Mouse (Mus musculus): ENCODE data around the gene Mbnl2.

Mbnl2 gene

DNA sequence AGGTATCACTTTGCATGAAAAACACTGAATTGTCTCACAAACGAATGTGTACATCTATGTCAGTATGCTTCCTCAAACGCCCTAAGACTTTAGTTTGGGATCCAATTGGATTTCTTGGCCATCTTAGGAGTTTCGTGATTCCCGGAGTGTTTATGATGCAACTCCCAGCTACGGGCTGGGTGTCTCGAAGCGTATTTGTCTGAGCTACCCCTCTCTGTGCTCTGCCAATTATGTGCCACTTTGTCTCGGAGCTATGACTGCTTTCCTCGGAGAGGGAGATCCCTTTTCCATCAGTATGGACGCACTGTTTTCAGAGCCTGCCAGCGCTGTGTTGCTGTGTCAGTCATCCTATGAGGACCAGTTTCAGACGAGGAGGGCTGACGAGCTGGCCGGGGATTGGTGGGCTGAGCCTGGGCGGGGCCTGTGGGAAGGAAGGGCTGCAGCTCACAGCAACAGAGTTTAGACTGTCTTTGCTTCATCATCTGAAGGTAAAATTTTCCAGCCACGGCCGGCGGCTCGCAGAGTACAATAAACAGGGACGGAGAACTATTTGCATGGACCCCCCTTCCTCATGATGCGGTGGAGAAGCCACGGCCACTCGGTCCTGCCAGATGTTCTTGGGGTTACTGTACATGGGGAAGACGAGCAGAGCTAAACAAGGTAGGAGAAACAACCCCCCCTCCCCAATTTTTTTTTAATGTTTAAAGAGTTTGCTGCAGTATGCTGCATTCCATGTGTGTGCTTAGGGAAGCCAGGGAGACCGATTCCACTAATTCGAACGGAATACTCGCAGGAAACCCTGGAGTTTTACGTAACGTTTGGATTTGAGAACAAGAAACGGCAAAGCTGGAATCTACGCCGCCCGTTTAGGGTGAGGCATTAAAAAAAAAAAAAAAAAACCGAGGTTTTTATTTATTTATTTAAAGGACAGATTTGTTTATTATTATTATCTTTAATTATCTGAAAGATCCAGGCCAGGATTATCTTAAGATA, at the start of gene Mbnl2:
Gene Mbnl2, plus strand, starts transcription at position 424 of the 993 bp plus-strand sequence.
- DNase-seq: peak; percentile 95

DNA sequence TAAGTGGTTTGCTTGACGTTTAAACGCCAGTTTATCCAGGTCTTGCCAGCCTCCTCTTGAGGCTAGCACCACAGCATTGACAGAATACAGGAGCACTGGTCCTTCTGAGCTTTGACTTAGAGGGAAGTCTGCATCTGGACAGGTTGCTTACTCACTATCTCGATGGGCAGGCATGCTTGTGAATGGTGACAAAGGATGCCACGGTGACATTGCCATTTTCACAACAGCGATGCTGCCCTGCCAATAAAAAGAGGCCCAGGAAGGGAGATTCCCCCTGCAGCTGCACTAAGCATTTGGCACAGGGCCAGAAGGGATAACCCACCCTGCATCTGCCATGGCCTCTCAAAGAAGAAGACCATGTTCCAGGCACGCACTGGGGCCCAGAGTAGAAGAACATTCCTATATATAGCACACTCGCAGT, 43.4 kb upstream of the Mbnl2 start:
- peak; percentile 10 for DNase-seq

DNA sequence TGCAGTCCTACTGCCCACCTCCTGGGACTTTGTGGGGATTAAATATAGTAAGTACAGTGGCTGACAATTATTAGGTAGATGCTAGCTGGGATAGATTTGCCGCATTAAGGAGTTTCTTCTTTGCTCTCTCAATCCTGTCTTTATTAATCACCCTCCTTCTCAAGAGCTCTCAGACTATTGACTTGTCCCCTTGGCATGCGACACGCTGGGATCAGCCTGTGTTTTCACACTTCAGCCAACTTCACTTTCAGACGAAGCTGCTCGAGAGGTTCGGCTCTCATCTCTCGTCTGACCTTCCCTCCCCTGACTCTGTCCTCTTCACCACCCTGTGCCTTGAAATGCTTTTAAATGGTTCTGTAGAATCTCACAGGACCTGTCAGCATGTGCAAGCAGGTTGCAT, 39.9 kb upstream of the Mbnl2 start:
- DNase-seq: no peak

DNA sequence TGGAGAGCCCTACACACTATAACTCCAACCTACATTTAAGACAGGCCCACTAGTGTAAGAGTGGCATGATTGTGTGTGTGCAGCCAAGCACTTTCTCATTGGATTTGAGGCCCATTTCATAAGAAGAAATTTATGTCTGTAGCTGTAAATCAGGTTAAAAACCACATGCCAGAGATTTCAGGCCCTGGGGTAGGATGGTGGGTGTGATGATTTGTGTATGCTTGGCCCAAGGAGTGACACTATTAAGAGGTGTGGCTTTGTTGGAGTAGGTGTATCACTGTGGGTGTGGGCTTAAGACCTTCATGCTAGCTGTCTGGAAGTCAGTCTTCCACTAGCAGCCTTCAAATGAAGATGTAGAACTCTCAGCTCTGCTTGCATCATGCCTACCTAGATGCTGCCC, 37.0 kb upstream of the Mbnl2 start:
- DNase-seq: no peak

DNA sequence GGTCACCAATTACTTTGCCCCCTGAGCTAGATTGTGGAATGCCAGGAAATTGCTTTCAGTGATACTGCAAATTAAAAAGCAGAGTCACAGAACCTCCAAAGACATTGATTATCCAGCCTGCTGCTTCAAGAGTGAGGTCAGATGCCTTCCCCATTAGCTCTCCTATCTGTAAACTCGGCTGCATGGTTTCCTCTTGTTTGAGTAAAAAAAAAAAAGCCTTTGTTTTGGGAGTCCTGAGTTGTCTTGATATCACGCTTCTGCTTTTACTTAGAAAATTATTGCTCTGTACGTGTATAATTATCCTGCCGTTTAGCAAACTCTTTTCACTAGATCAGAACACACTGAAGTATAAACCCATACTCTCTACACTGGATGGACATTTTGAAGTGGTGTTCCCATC, 35.3 kb upstream of the Mbnl2 start:
- DNase-seq: no peak

DNA sequence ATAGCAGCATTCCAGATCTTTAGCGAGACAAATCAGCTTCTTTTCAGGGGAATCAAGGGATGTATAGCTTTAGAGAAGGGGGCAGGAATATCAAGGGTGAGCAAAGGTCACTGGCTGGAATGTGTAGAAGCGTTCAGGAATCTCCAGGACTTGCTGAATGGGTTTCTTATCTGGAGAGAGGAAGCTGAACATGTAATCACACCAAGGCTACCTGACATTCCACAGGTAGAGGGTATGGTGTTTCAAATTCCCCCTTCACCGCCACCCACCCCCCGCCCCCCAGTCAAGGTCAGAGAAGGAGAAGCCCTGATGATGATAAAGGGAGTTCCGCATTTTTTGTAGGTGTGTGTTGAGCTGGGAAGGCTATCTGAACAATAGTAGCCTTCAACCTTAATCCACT, 32.8 kb upstream of the Mbnl2 start:
- no peak for DNase-seq

DNA sequence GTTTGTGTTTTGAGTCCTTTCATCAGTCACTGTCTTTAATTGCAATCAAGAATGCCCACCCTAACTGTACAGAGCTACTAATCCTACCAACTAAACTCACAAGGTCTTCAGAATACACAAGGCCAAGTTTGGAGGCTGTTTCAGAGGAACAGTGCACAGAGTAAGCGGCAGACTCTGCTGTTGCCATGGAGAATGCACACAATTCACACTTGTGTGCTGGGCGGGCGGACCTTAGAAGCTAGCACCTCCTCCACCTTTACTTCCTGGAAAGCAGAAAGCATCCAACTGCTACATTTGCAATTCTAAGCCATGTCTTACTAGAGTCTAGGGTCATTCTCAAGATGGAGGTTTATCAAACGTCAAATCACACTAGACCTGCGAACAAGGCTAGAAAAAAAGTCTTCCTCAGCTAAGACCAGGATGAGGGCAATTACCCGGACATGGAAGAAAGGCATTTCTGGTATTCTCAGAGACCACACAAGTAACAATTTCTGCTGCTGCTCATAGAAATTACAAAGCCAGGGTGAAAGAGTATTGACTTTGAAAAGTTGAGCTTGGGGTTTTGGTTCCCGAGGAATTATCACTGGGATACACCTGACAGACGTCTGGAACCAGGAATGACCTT, 30.3 kb upstream of the Mbnl2 start:
- no peak for DNase-seq

DNA sequence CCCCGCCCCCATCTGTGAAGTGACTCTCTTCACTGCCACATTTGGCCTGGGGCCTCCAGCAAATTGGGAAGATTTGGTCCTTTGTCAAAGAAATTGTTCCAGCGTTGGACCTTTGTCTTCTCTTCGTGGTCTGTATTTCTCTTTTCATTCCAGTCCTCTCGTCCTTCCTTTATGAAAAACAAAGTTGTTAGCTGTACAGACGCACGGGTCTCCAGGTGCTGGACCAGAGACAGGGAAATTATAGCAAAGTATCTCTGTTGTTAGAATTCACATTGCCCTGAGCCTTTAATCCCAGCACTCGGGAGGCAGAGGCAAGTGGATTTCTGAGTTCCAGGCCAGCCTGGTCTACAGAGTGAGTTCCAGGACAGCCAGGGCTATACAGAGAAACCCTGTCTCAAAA, 22.1 kb upstream of the Mbnl2 start:
- DNase-seq: no peak

DNA sequence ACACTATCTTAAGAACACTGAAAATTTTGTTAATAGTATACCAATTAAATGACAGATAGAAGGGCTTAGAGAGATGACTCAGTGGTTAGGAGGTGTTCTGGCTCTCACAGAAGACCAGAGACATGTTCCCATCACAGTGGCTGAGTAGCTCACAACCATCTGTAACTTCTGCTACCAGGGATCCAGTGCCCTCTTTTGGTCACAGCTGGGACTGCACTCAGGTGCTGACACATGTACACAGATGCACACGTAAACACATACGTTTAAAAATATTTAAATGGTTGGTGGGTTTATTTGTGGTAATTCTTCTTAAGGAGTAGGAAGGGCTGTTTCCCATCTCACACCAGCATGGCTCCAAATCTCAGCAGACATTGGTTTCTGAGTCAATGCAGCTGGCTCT, 19.3 kb upstream of the Mbnl2 start:
- no peak for DNase-seq

DNA sequence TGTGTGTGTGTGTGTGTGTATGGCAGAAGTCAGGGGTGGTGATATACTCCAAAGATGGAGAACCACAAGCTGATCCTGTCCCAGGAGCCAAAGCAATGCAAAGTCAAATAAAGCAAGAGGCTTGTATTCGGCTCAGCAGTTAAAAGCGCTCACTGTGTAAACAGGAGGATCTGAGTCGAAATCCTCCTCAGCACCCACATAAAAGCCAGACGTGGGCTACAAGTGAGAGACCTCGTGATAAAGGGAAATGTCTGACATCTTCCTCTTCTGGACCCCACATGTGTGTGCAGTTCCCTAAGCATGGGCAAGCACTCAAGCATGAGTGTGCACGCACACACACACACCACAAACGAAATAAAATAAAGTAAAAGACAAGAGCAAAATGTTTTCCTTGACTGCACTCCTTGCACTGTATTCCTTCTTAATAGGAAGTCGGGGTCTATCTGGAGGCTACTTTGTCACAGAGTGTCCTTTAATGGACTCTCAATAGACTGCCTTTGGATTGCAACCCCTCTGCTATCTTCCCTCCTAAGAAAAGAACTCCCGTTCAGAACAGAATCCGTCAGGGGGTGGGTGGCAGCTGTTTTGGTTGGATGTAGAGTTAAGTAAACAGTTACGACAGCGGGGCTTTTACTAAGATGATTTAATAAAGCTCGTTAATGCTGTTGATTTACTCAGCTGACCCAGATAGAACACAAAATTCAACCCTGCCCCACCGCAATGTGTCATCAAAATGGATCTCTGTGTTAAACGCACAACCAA, 18.7 kb upstream of the Mbnl2 start:
- DNase-seq: no peak

DNA sequence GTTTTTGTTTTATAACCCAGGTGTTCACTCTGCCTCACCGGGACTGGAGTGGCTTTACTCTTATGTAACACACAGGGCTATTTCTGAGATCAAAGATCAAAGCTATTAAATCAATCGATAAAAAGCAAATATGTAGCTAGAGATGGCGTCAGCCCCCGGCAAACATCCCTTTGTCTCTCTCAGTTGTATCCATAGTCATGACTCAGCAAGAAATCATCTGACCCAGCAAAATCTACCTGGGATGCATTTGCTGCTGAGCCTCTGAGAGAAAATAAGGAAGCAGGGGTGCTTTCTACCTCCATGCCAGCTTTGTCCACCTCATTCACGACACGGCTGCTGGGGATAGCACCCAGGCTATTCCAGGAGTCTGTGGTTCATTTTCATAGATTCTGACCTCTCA, 18.0 kb upstream of the Mbnl2 start:
- no peak for DNase-seq

DNA sequence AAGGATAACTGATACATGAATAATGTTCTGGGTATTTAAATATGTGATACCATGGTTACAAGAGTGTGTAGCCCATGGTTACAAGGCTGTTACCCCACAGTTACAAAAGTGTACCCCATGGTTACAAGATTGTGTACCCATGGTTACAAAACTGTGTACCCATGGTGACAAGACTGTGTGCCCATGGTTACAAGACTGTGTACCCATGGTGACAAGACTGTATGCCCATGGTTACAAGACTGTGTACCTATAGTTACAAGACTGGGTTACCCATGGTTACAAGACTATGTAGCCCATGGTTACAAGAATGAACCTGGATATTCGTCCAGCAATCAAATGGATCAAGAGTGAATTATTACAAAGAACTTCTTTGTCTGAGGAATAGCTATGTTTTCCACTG, 16.0 kb upstream of the Mbnl2 start:
- no peak for DNase-seq

DNA sequence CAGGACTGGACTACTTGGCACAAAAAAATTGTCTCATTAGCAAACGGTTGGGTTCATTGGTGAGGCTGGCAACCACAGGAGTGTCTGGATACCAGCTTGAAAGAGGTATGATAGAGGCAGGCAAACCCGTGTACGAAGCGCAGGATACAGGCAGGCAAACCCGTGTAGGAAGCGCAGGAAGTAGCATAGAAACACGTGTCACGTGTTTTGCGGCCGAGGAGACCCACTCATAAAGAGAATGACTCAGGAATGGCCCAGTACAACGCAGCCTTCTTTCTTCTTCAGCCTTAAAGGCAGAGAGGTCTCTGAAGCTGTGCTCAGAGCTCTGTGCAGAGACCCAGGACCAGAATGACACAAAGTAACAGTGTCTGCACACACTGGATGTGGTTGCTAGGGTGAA, 13.9 kb upstream of the Mbnl2 start:
- no peak for DNase-seq

DNA sequence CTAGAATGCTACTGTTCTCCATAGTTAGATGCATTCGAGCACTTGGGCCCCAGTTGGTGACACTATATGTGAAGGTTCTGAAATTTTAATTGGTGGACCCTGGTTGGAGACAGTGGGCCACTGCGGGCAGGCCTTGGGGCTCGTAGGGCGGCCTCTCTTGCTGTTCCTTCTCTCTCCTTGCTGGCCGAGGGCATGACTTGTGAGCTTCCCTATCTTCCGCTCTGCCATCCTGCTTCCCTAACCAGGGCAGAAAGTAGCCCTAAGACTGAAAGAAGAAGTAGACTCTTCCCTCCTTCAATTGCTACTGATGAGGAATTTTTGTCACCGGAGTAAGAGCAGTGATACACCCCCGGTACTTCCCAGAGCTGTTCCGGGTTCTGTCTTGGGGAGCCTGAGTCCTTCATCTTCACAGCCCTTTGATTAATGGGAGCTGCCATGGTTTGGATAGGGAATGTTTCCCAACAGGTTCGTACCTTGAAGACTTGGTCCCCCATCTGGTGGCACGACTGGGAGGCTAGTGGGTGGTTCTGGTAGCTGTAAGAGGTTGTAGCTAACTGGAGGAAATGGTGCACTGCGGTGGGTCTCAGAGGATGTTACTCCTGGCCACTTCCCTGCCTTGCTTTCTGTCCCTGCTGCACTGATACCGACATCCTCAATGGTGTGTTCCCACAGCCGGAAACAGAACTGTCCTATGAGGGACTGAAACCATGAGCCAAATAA, 12.6 kb upstream of the Mbnl2 start:
- no peak for DNase-seq

DNA sequence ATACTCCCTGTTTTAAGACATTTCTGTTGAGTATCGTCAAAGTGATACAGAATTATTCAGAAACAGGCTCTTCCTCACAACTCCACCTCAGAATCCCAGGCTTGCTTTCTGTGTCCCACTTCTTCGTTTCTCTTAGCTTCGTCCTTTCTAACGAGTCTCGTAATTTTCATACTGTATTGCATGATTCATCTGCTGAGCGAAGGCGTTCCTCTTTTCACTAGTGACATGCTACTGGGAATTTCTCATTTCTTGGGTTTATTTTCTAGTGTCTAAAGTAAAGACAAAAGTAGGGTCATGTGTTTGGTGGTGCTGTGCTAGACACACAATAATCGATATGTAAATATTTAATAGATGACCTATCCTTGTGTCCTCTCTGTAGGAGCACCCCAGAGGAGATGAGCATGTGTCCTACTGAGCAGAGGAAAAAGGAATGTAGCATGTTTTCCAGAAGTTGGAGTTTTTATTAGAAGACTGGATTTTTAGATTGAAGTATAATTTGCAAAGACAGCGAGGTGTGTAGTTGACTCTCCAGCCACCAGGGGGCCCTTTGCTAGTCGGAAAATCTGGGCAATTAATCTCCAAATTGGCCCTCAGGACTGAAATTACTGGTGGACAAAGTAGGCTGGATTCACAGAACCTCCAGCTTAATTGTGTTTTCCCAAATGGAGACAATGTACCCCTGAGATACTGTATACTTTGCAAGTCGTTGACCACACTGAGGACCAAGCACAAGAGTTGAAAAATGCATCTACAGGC, 11.9 kb upstream of the Mbnl2 start:
- peak; percentile 37 for DNase-seq

DNA sequence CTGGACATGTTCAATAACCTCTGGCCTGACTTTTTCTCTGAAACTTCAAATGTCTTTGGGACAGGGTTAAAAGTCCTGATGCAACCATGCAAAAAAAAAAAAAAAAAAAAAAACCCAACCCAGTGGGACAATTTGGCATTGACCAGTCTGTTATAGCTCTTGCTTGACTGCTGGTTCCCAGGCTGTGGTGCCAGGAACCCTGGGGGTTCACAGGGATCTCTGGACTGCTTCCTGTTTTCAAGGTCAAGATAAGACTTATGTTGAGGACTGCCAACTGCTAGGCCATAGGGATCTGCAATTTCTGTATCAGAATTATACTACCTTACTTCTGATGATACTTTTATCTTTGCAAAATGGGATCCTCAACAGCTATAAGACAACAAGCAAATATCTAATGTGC, 9.6 kb upstream of the Mbnl2 start:
- no peak for DNase-seq

DNA sequence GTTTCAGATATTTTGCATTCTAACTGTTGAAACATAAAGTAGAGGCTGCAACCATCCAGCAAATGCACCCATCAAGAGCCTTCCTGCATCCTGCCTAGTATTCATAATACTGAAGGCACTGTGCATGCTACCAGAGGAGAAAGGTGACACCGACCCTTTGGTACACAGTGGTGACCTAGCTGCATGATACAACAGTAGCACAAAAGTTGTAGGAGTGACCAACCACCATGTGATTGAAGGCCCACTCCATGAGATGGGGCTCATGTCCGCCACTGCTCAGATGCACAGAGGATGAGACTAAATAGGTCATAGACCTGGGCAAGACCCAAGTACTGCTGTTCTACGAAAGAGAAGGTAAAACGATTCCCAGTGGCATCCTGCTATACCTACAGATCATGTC, 8.3 kb upstream of the Mbnl2 start:
- no peak for DNase-seq

DNA sequence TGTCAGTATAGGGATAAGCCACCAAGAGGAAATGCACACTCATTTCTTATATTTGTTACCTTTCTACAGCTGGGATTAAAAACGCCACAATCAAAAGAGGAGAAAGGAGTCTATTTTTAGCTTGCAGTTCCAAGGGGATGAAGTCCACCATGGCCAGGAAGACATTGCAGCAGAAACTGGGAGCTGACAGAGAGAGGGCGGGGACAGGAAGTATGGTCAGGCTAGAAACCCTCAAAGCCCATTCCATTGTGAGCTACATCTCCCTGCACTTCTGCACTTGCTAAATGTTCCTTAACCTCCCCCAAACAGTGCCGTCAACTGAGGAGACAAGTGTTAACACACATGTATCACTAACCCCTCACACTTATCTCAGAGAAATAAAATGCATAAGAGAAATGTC, 5.4 kb upstream of the Mbnl2 start:
- no peak for DNase-seq

DNA sequence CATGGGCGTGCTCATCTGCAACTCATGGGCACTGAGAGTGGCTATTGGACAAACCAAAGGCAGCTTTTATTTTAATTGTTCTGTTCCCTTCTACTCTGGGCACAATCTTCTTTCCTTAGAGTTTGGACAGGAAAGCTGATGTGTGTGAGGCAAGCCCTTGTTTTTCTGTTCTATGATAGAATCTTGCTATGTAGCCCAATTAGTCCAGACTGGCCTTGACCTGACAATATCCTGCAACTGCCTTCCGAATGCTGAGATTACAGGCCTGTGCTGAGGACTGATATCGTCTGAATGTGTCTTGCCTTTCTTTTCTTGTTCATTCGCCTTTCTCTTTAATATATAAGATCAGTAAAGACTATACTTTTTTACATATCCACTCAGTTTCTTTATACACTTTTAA, 4.8 kb upstream of the Mbnl2 start:
- DNase-seq: no peak

DNA sequence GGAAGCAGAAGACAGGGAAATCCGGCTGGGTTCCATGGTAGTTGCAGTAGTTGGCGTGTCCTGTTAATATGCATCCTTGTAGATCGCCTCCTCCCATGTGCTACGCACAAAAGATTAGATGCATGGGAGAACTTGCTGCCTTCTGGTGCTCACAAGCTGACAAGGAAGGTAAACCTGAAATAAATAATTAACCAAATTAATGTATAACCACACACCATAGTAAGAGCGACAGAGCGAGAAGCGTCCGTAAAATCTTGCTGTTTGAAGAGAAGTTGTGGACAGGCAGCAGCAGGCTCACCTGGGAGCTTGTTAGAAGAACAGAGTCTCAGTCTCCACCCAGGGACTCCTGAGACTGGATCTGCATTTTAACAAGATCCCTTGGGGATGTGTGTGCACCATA, 4.4 kb upstream of the Mbnl2 start:
- no peak for DNase-seq

DNA sequence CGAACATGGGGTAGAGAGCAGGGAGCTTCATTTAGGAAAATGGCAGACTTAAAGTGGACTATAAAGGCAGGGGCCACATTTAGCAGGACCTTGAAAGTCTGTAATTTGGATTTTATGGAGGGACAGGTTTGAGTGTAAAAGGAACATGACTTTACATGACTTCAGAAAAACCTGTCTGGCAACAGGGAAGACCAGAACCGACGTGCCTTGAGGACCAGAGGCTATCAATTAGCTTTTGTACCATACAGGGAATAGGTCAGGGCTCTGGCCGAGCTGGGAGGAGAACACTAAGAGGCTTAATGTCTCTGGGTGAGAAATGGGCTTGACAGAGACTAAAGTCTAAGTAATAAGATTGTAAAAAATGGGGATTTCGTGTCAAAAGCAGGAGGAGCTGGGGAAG, 1.7 kb upstream of the Mbnl2 start:
- DNase-seq: no peak

DNA sequence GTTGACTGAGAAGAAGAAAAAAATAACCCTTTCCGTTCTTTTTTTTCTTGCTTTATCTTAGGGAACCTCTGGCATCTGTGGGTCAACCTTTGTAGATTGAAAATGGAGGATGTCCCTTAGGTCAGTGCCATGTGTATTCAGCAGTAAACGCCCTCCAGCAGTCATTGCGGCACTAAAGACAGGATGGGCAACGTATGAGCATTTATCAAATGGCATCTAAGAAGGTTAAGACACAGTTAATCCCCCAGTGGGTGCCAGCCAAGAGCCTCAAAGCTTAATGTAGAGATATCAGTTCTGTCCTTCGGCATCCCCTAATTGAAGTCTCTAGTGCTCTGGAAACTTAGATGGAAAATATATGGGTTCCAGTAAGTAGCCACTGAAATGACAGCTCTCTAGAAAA, 723 bp upstream of the Mbnl2 start:
- no peak for DNase-seq

Data from liver (tissue).